Mouse (Mus musculus) inflammation-experienced regulatory T-cells (primary cell): Measurements from ENCODE around the gene Large1. TPM values are rescaled to one million over a fixed set of nuclear protein-coding genes. Genes with fewer than 3 reads are reported as not detected.

Source experiments
- polyA plus RNA-seq, 2 experiments: library from polyadenylated mRNA; unstranded; fragments of 100-300 nt; shearing (Covaris generic); gene quantifications; one replicate each; pipeline ENCODE4 v1.2.1; 2017

Gene Large1
- polyA plus RNA-seq = under 1 TPM; 0.12 to 0.44 TPM

GRCm38 (mm10) chr8:73353108-73353793 is at the start of gene Large1:
TSS of gene Large1 (minus strand) at chr8:73353540.

